Mouse (Mus musculus): ENCODE measurements around the gene Siglecg. TPM values are rescaled to one million over a fixed set of nuclear protein-coding genes. Genes with fewer than 3 reads are reported as not detected.

Gene Siglecg
- polyA plus RNA-seq, 1 experiment: not detected

GRCm38 (mm10) chr7:43463976-43464375, 56.0 kb downstream of the Siglecg start:
- TF ChIP-seq GATA1 (IDR thresholded peaks at IDR 0.05; ENCODE audit: low read length): no peak

GRCm38 (mm10) chr7:43464864-43465343, 56.9 kb downstream of the Siglecg start:
- no peak for TF ChIP-seq GATA1 (IDR thresholded peaks at IDR 0.05; ENCODE audit: low read length)

- no peak for TF ChIP-seq GATA1 (IDR thresholded peaks at IDR 0.05; ENCODE audit: low read length)
These were observed 57.5 kb downstream of the Siglecg start for GRCm38 (mm10) chr7:43465344-43466098.

GRCm38 (mm10) chr7:43466099-43466694, 58.2 kb downstream of the Siglecg start:
- no peak for TF ChIP-seq GATA1 (IDR thresholded peaks at IDR 0.05; ENCODE audit: low read length)

Other genes with a start within 250 kb of the Siglecg start
- gene Zfp715, start 94.9 kb upstream of the Siglecg start, polyA plus RNA-seq (2012): 2.1 and 3.6 TPM in 2 replicates
- 0.03 and 0.10 TPM in 2 replicates for gene Siglecf, start 56.9 kb upstream of the Siglecg start, polyA plus RNA-seq (2012)
- gene Lim2, start 19.5 kb downstream of the Siglecg start, polyA plus RNA-seq (2012): 0.04 and 0.06 TPM in 2 replicates
- not detected in 2 replicates for gene Nkg7, start 28.9 kb downstream of the Siglecg start, polyA plus RNA-seq (2012)
- gene Cldnd2, start 32.6 kb downstream of the Siglecg start, polyA plus RNA-seq (2012): not detected in 2 replicates
- gene Etfb, start 35.9 kb downstream of the Siglecg start, polyA plus RNA-seq (2012): 117 and 170 TPM in 2 replicates
- 0.21 TPM in 1 of 2 replicates, not detected in the other for gene Gm45233, start 35.9 kb downstream of the Siglecg start, polyA plus RNA-seq (2012)
- gene Vsig10l, start 54.9 kb downstream of the Siglecg start, polyA plus RNA-seq (2012): 0.40 and 0.44 TPM in 2 replicates
- gene Iglon5, start 81.9 kb downstream of the Siglecg start, polyA plus RNA-seq (2012): not detected in 2 replicates
- gene 4931406B18Rik, start 97.7 kb downstream of the Siglecg start, polyA plus RNA-seq (2012): not detected in 2 replicates
- not detected in 2 replicates for gene Cd33, start 136.2 kb downstream of the Siglecg start, polyA plus RNA-seq (2012)
- 0.09 and 0.15 TPM in 2 replicates for gene Zfp658, start 154.1 kb downstream of the Siglecg start, polyA plus RNA-seq (2012)
- 0.09 and 0.12 TPM in 2 replicates for gene Zfp719, start 171.4 kb downstream of the Siglecg start, polyA plus RNA-seq (2012)
- gene Zfp819, start 199.0 kb downstream of the Siglecg start, polyA plus RNA-seq (2012): not detected in 2 replicates
- gene Ceacam18, start 226.5 kb downstream of the Siglecg start, polyA plus RNA-seq (2012): not detected in 2 replicates